Mouse (Mus musculus) lung, embryonic 14.5 days (tissue): ENCODE measurements around the gene Dgcr8. TPM values are rescaled to one million over a fixed set of nuclear protein-coding genes. Genes with fewer than 3 reads are reported as not detected.
A peak's percentile ranks its signal among the peaks of the same experiment; 100 is the strongest.

Experiments used
- ATAC-seq: fragments of 200-750 bp; cut with Nextera tagmentation; 2 replicates; pipeline ENCODE4 v1.8.0; 2017; ENCODE audit warnings: mild to moderate bottlenecking, moderate TSS enrichment, moderate library complexity; ENCODE audit not compliant: insufficient read depth
- DNase-seq: peaks from one replicate; pipeline ENCODE4 v3.0.0-alpha.2; 2015
- H3K27ac ChIP-seq: fragments of 300-500 bp; sonication (generic); 2 replicates; pipeline ENCODE4 v1.5.1; 2014; ENCODE audit warnings: low read depth, mild to moderate bottlenecking, moderate library complexity
- H3K27me3 ChIP-seq: fragments of 300-500 bp; sonication (generic); 2 replicates; pipeline ENCODE4 v1.6.1; 2014; ENCODE audit warnings: low read length, control low read depth; ENCODE audit not compliant: insufficient read depth
- H3K36me3 ChIP-seq: fragments of 300-500 bp; sonication (generic); 2 replicates; pipeline ENCODE4 v1.6.1; 2014; ENCODE audit warnings: control low read depth; ENCODE audit not compliant: insufficient read depth
- H3K4me1 ChIP-seq: fragments of 300-500 bp; sonication (generic); 2 replicates; pipeline ENCODE4 v1.6.1; 2014; ENCODE audit warnings: antibody characterized with exemption, control low read depth; ENCODE audit not compliant: insufficient read depth
- H3K4me2 ChIP-seq: fragments of 300-500 bp; sonication (generic); 2 replicates; pipeline ENCODE4 v1.6.1; 2014; ENCODE audit warnings: mild to moderate bottlenecking
- H3K4me3 ChIP-seq: fragments of 300-500 bp; sonication (generic); 2 replicates; pipeline ENCODE4 v1.5.1; 2014; ENCODE audit warnings: low read depth, low read length
- H3K9ac ChIP-seq: fragments of 300-500 bp; sonication (generic); 2 replicates; pipeline ENCODE4 v1.6.1; 2014
- H3K9me3 ChIP-seq: fragments of 300-500 bp; sonication (generic); 2 replicates; pipeline ENCODE4 v1.6.1; 2016; ENCODE audit warnings: low read depth, low read length, control low read depth
- CTCF ChIP-seq: IDR thresholded peaks from 2 replicates; pipeline ENCODE4 v1.5.1; 2016; ENCODE audit warnings: antibody characterized with exemption, low read depth
- WGBS: fragments of 180-500 bp; shearing (Covaris S2); extraction: QIAGEN DNeasy Blood & Tissue Kit; methylation state at CpG from one replicate; pipeline ENCODE4 v1.1.7; 2014; 5-methylcytosine and 5-hydroxymethylcytosine counted together
- polyA plus RNA-seq: library from polyadenylated mRNA; unstranded; fragments of >200 nt; fragmentation: Nextera tagmentation; extraction: Ambion mirVana; gene quantifications from 2 replicates; pipeline ENCODE4 v1.2.1, GENCODE M21; 2014

The Dgcr8 gene
- 42.2 and 44.4 TPM in 2 replicates for polyA plus RNA-seq

DNA sequence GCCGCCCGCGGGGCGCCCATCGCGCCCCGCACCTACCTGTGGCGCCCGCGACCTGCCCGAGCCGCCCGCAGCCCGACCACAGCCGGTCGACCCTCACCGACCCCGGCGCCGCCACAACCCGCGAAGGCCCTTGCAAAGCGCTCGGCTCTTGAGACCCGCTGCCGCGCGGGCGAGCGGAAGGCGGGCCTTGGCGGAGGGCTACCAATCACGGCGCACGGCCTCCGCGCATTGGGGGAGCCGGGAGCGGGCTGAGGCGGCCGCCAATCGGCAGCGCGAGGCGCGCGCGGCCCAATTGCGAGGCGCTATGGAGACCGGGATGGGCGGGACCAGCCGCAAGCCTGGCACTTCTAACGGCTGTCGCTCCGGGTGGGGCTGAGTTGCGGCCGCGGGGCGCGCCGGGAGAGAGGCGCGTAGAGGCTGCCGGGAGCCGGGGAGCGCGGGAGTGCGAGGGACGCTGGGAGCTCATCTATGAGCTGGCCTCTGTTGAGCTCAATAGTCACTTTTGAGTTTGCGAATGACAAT, at the start of gene Dgcr8:
Gene Dgcr8, minus strand, starts transcription at position 180 of the 522 bp plus-strand sequence.
- H3K27me3 ChIP-seq: no peaks in the 10 kb centered on the region
- H3K4me2 ChIP-seq: peak within 1 kb of the TSS; percentile 88
- peaks cover 28% of the 10 kb centered on the region for H3K36me3 ChIP-seq
- no peaks in the 10 kb centered on the region for H3K9me3 ChIP-seq
- under 1% methylated on average over 59 of the region's 71 CpGs for whole genome bisulfite sequencing
- DNase-seq (peak; percentile 100), ATAC-seq (peak; percentile 99)
- no peak for TF ChIP-seq CTCF
- H3K27ac ChIP-seq: peak within 1 kb of the TSS; percentile 94
- H3K9ac ChIP-seq: peak within 1 kb of the TSS; percentile 96
- peaks cover 12% of the 10 kb centered on the region for H3K4me1 ChIP-seq
- peak within 1 kb of the TSS; percentile 95 for H3K4me3 ChIP-seq

DNA sequence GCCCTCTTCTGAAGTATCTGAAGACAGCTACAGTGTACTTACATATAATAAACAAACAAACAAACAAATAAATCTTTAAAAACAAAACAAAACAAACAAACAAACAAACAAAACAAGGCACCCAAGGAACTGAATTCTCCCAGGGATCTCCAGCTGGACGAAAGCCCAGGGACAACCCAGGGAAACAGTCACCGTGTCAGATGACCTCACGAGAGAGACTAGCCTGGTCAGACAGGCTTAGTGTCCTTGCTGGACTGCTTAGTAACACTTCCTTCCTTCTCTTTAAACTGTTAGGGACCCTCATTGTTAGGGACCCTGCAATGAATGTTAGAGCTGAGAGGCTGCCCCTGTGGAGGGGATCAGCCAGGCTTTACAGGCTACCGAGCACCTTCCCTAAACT, 48.2 kb upstream of the Dgcr8 start:
- Histone ChIP-seq H3K27ac (no peak overlapping the region), H3K27me3 (no peaks in the 10 kb centered on the region), H3K4me1 (peaks cover 2% of the 10 kb centered on the region; the same call in 1 of the 2 replicates), H3K4me2 (no peak overlapping the region), H3K9ac (no peak overlapping the region), H3K4me3 (no peak overlapping the region), H3K9me3 (no peaks in the 10 kb centered on the region), H3K36me3 (no peaks in the 10 kb centered on the region)
- 85% methylated on average over 4 of the region's 4 CpGs for WGBS
- DNase-seq (no peak), ATAC-seq (no peak)
- TF ChIP-seq CTCF: no peak

DNA sequence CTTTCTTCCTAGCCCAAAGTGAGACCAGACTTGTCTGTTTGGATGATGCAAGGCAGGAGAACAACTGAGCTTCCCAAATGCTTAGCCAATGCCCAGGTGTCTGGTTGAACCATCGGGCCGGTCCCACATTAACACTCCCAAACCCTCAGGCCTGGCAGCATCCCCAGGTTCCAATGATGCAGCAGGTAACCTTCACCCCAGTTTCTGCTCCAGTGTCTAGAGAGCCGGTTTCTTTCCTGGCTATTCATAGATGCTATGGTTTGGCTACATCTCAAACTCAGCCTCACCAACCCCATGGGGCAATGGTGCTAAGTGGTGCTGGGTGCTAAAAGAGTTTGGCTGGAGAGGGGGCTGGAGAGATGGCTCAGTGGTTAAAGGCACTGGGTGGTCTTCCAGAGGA, 46.9 kb upstream of the Dgcr8 start:
- peaks cover 2% of the 10 kb centered on the region; the same call in 1 of the 2 replicates for H3K4me1 ChIP-seq
- DNase-seq (no peak), ATAC-seq (no peak)
- H3K9ac ChIP-seq: no peak overlapping the region
- no peak overlapping the region for H3K4me2 ChIP-seq
- no peak overlapping the region for H3K4me3 ChIP-seq
- H3K27me3 ChIP-seq: no peaks in the 10 kb centered on the region
- no peak overlapping the region for H3K27ac ChIP-seq
- no peaks in the 10 kb centered on the region for H3K36me3 ChIP-seq
- no peak for TF ChIP-seq CTCF
- H3K9me3 ChIP-seq: no peaks in the 10 kb centered on the region
- WGBS: 90% methylated on average over 3 of the region's 3 CpGs

DNA sequence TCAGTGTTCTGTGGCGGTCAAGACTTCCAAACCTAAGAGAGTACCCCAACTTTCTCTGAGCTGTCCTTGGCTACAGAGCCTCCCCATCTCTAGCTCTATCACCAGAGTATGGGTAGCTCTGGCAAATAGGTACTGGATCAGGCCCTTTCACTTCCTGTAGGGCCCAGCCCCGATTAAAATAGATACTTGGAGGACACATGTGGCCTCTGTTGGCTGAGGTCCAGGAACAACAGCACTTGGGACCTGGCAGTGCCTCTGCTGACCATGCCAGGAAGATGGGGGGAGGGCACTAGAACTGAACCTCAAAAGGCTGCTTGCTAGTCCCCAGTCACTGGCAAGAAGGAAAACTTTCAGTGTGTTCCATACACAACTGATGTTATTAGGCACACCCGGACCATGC, 44.9 kb upstream of the Dgcr8 start:
- WGBS: 75% methylated on average over 3 of the region's 3 CpGs
- H3K27me3 ChIP-seq: no peaks in the 10 kb centered on the region
- no peak overlapping the region for H3K4me3 ChIP-seq
- no peaks in the 10 kb centered on the region for H3K9me3 ChIP-seq
- peak; percentile 30 for DNase-seq
- no peak for ATAC-seq
- no peaks in the 10 kb centered on the region for H3K36me3 ChIP-seq
- no peak overlapping the region for H3K27ac ChIP-seq
- no peak overlapping the region for H3K9ac ChIP-seq
- no peak overlapping the region for H3K4me2 ChIP-seq
- no peak for TF ChIP-seq CTCF
- H3K4me1 ChIP-seq: no peaks in the 10 kb centered on the region

GRCm38 (mm10) chr16:18328524-18328923, 39.5 kb upstream of the Dgcr8 start:
- Histone ChIP-seq H3K4me1 (no peaks in the 10 kb centered on the region), H3K9me3 (no peaks in the 10 kb centered on the region), H3K36me3 (no peaks in the 10 kb centered on the region), H3K27ac (no peak overlapping the region), H3K27me3 (no peaks in the 10 kb centered on the region), H3K4me2 (no peak overlapping the region), H3K4me3 (no peak overlapping the region), H3K9ac (no peak overlapping the region)
- TF ChIP-seq CTCF: no peak
- ATAC-seq: no peak
- WGBS: 77% methylated on average over 1 of the region's 1 CpGs
- DNase-seq: no peak

DNA sequence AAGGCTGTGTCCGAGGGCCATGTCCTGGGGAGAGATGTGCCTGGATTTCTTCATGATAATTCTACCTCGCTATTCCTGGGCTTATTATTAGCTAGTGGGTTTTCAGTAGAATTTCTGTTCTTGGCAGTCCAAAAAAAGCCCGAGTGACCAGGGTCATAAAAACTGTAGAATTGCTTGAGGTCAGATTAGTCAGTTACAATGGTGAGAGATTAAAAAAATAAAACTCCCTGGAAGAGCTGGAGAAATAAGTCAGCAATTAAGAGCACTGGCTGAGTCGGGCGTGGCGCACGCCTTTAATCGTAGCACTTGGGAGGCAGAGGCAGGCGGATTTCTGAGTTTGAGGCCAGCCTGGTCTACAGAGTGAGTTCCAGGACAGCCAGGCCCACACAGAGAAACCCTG, 38.9 kb upstream of the Dgcr8 start:
- H3K4me1 ChIP-seq: no peaks in the 10 kb centered on the region
- H3K9me3 ChIP-seq: no peaks in the 10 kb centered on the region
- WGBS: 93% methylated on average over 9 of the region's 9 CpGs
- H3K4me2 ChIP-seq: no peak overlapping the region
- no peaks in the 10 kb centered on the region for H3K27me3 ChIP-seq
- no peaks in the 10 kb centered on the region for H3K36me3 ChIP-seq
- ATAC-seq (no peak), DNase-seq (no peak)
- H3K9ac ChIP-seq: no peak overlapping the region
- TF ChIP-seq CTCF: no peak
- no peak overlapping the region for H3K4me3 ChIP-seq
- H3K27ac ChIP-seq: no peak overlapping the region

DNA sequence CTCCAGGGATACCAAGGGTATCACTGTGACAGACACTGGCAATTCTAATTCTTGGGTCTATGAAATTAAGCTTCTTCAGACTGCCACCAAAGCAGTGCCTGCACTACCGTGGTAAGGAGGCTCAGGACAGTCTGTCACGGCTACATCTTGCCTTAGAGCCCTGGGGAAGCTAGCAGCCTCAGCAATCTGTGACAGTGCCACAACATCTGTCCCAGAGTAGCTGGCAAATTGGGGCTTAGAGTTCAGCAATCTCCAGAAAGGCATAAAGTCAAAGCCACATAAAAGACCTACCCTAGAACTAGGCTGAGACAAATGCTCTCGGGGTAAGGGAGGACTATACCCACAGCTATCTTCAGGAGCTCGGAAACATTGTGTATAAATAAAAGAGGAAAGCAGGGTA, 36.7 kb upstream of the Dgcr8 start:
- no peak for TF ChIP-seq CTCF
- ATAC-seq: no peak
- H3K4me3 ChIP-seq: no peak overlapping the region
- H3K4me2 ChIP-seq: no peak overlapping the region
- H3K9me3 ChIP-seq: no peaks in the 10 kb centered on the region
- WGBS: 69% methylated on average over 4 of the region's 4 CpGs
- H3K36me3 ChIP-seq: no peaks in the 10 kb centered on the region
- no peak for DNase-seq
- H3K27me3 ChIP-seq: no peaks in the 10 kb centered on the region
- H3K27ac ChIP-seq: no peak overlapping the region
- H3K4me1 ChIP-seq: no peaks in the 10 kb centered on the region
- H3K9ac ChIP-seq: no peak overlapping the region

DNA sequence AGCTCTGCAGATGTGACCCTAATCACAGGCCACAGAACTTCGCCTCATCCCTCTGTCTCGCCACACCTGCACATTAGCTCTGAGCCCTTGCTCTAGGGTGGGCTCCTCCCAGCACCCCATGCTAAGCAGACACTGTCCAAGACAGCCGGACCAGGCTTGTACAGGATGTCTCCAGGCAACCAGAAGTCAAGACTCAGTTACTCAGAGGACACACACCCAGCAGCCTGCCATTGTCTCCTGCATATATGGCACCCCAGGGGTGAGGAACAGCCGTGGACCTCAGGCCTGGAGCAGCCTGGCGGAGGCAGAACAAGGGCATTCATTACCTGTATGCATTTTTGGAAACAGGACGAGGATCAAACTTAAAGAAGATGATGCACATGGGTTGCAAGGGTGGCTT, 35.0 kb upstream of the Dgcr8 start:
- no peak overlapping the region for H3K4me2 ChIP-seq
- no peaks in the 10 kb centered on the region for H3K27me3 ChIP-seq
- H3K36me3 ChIP-seq: no peaks in the 10 kb centered on the region
- ATAC-seq: no peak
- H3K27ac ChIP-seq: no peak overlapping the region
- H3K4me1 ChIP-seq: no peaks in the 10 kb centered on the region
- H3K9me3 ChIP-seq: no peaks in the 10 kb centered on the region
- no peak for DNase-seq
- WGBS: 79% methylated on average over 6 of the region's 6 CpGs
- TF ChIP-seq CTCF: no peak
- H3K9ac ChIP-seq: no peak overlapping the region
- H3K4me3 ChIP-seq: no peak overlapping the region
